In the genomic region with DNA sequence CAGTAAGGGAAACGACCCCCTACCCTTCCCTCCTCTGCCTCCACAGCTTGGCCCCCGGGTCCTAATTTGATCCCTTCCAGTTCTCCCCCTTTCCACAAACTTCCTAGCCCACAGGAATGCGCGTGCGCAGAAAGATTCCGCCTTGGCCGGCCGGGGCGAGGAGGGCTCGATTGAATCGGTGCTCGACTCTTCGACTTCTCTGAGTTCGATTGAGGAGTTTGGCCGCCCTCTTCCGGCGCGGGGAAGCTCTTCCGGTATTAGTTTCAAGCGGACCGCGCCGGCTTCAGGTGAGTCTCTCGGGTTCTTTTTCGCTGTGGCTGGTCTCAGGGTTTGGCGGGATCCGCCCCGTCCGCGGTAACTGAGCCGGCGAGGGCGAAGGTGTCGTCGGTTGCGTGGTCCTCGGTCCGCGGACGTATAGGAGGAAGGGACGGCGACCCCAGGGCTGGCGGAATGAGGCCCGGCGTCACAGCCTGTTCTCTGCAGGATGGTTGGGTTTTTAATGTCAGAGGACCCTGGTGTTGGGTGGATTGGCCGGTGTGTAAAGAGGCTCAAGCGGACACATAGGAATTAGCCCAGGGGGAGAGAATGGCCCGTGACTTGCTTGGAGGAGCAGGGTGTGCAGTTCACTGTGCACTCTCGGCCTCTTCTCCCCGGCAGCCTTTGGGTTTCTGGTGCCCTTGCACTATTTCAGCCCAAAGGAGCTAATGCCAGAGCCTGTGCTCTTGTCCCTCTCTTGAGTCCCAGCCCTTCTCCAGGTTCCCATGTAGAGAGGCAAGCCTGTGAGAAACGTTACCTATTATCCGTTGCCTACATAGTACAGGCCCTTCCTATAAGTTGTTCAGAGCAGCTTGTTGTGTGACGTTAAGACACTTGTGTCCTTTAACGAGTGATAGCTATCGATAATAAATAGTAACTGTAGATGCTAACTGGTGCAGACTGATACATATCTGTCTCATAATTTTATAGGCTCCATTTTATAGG, we compare ENCODE assay signal across 8 mouse cellular contexts. TPM values are rescaled to one million over a fixed set of nuclear protein-coding genes. Genes with fewer than 3 reads are reported as not detected.
DNase-seq lines count a peak whose midpoint lies in the region; ATAC-seq lines count a peak whose summit lies in the region.

A gene (plus strand): TSS at position 228 of the 981 bp plus-strand sequence.

- H3K9me3 ChIP-seq in heart, embryonic 14.5 days (ENCODE audit: control insufficient read depth, low read length), result no peaks in the 10 kb centered on the region
- H3K9me3 ChIP-seq in liver, embryonic 13.5 days (replicated peaks), result no peaks in the 10 kb centered on the region
- H3K9me3 ChIP-seq in stomach, embryonic 16.5 days (replicated peaks; ENCODE audit: control insufficient read depth, low read length), result no peaks in the 10 kb centered on the region

- 0 out of 4 replicates have a peak within 1 kb of the TSS, but pooled peaks of 1 of the 2 experiments have one; percentile 38 for H3K27ac ChIP-seq in heart, embryonic 14.5 days (replicated peaks in 1 of 2; ENCODE audit: control insufficient read depth in 1 of 2, insufficient read depth in 1 of 2, low read depth in 2 of 2, low read length in 2 of 2)
- H3K27ac ChIP-seq in liver, embryonic 13.5 days, result peak within 1 kb of the TSS; percentile 42; the same call in 1 of the 2 replicates
- no peak within 1 kb of the TSS for H3K27ac ChIP-seq in stomach, embryonic 16.5 days (ENCODE audit: low read length)

- peak; percentile 88 for DNase-seq in CD4-positive helper T cell, adult 2 months (ENCODE audit: low read depth, low spot score)
- peak; percentile 66 for DNase-seq in brain, embryonic 18.5 days (ENCODE audit: low read depth, low spot score)
- peak; percentile 93 for DNase-seq in kidney, postnatal 14 days
- peak; percentile 74 for DNase-seq in liver, embryonic 13.5 days
- peak; percentile 91 for DNase-seq in neural tube, embryonic 10.5 days (ENCODE audit: extremely low spot score, low spot score)

- ATAC-seq in erythroid progenitor cell, adult 5-6 weeks (replicated peaks; ENCODE audit: low FRiP score, poor library complexity, severe bottlenecking), result peak; percentile 91
- peak; percentile 77 for ATAC-seq in heart, embryonic 14.5 days (ENCODE audit: insufficient number of reproducible peaks, insufficient read depth, low FRiP score, low read depth)
- ATAC-seq in liver, embryonic 13.5 days (ENCODE audit: low read depth), result peak; percentile 88
- ATAC-seq in stomach, embryonic 16.5 days (ENCODE audit: insufficient read depth, low FRiP score), result peak; percentile 94

- under 1% methylated on average over 55 of the region's 55 CpGs for WGBS in heart, embryonic 14.5 days
- under 1% methylated on average over 55 of the region's 55 CpGs for WGBS in liver, embryonic 13.5 days (ENCODE audit: insufficient replicate concordance)
- under 1% methylated on average over 55 of the region's 55 CpGs for WGBS in stomach, embryonic 16.5 days

- H3K4me3 ChIP-seq in heart, embryonic 14.5 days (ENCODE audit: control insufficient read depth in 1 of 2, insufficient read depth in 1 of 2, low read depth in 1 of 2, low read length in 2 of 2), result peak within 1 kb of the TSS; percentile 92 to 93
- H3K4me3 ChIP-seq in liver, embryonic 13.5 days (replicated peaks), result peak within 1 kb of the TSS; percentile 74
- H3K4me3 ChIP-seq in stomach, embryonic 16.5 days (replicated peaks; ENCODE audit: low read length), result peak within 1 kb of the TSS; percentile 87

- peaks cover 29% of the 10 kb centered on the region for H3K36me3 ChIP-seq in heart, embryonic 14.5 days (ENCODE audit: control insufficient read depth, insufficient read depth, low read length)
- H3K36me3 ChIP-seq in liver, embryonic 13.5 days, result peaks cover 23% of the 10 kb centered on the region
- H3K36me3 ChIP-seq in stomach, embryonic 16.5 days (ENCODE audit: control insufficient read depth, insufficient read depth, low read length), result peaks cover 8% of the 10 kb centered on the region; the same call in 1 of the 2 replicates

- H3K4me1 ChIP-seq in heart, embryonic 14.5 days (ENCODE audit: control insufficient read depth in 2 of 2, insufficient read depth in 2 of 2, low read length in 2 of 2), result peaks cover 2 to 8% of the 10 kb centered on the region in 2 experiments; a peak in 2 of 4 replicates
- peaks cover 8% of the 10 kb centered on the region for H3K4me1 ChIP-seq in liver, embryonic 13.5 days (replicated peaks)
- peaks cover 3% of the 10 kb centered on the region; the same call in 1 of the 2 replicates for H3K4me1 ChIP-seq in stomach, embryonic 16.5 days (ENCODE audit: control insufficient read depth, insufficient read depth, low read length)

- no peaks in the 10 kb centered on the region for H3K27me3 ChIP-seq in heart, embryonic 14.5 days (ENCODE audit: control insufficient read depth, insufficient read depth, low read length)
- no peaks in the 10 kb centered on the region for H3K27me3 ChIP-seq in liver, embryonic 13.5 days
- H3K27me3 ChIP-seq in stomach, embryonic 16.5 days (ENCODE audit: control insufficient read depth, insufficient read depth, low read length), result no peaks in the 10 kb centered on the region

- H3K4me2 ChIP-seq in heart, embryonic 14.5 days (ENCODE audit: low read length), result peak within 1 kb of the TSS; percentile 92
- H3K4me2 ChIP-seq in liver, embryonic 13.5 days, result peak within 1 kb of the TSS; percentile 74
- H3K4me2 ChIP-seq in stomach, embryonic 16.5 days (ENCODE audit: low read depth, low read length), result peak within 1 kb of the TSS; percentile 80

- H3K9ac ChIP-seq in heart, embryonic 14.5 days (ENCODE audit: low read length), result peak within 1 kb of the TSS; percentile 93
- H3K9ac ChIP-seq in liver, embryonic 13.5 days, result peak within 1 kb of the TSS; percentile 80
- H3K9ac ChIP-seq in stomach, embryonic 16.5 days (ENCODE audit: low read length), result peak within 1 kb of the TSS; percentile 86

RNA-seq across cellular contexts. Expression of the gene that starts here (rescaled TPM):
- 30.2 and 30.6 TPM in 2 replicates for total RNA-seq in erythroid progenitor cell, adult 5-6 weeks (2015; ENCODE audit: low replicate concordance)
- 6.9 and 24.4 TPM in 2 replicates for total RNA-seq in erythroid progenitor cell, adult 5-6 weeks (2017; ENCODE audit: low replicate concordance)
- polyA plus RNA-seq in heart, embryonic 14.5 days (2014; fragmentation: Nextera tagmentation; extraction: Ambion mirVana), result 38.6 and 46.2 TPM in 2 replicates
- 43.9 and 60.1 TPM in 2 replicates for polyA plus RNA-seq in liver, embryonic 13.5 days (2015; fragmentation: Nextera tagmentation; extraction: Ambion mirVana)
- polyA plus RNA-seq in stomach, embryonic 16.5 days (2015; fragmentation: Nextera tagmentation; extraction: Ambion mirVana), result 49.4 and 63.0 TPM in 2 replicates
